Mouse (Mus musculus): ENCODE results near the gene Ptprn. TPM values are rescaled to one million over a fixed set of nuclear protein-coding genes. Genes with fewer than 3 reads are reported as not detected.
A peak's percentile ranks its signal among the peaks of the same experiment; 100 is the strongest.

Gene Ptprn
- polyA plus RNA-seq, 1 experiment from 2014 or later = 33.5 TPM

DNA sequence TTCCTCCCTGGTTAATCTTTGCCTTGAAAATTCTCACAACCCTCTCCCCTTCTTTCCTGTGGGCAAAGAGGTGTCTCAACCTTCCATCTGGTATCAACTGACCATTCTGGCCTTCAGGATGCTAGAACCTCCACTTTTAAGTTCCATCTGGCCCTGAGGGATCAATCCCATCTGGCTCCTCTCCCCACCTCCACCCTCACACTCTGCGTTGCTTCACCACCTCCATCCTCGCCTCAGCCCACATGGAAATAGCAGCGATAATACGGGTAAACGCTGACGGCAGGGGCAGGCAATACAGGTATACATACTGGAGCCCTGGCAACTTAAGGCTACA lies 46.4 kb downstream of the Ptprn start:
- H3K27me3 ChIP-seq = peaks cover 56% of the 10 kb centered on the region
- 3% methylated on average over 6 of the region's 6 CpGs for WGBS

DNA sequence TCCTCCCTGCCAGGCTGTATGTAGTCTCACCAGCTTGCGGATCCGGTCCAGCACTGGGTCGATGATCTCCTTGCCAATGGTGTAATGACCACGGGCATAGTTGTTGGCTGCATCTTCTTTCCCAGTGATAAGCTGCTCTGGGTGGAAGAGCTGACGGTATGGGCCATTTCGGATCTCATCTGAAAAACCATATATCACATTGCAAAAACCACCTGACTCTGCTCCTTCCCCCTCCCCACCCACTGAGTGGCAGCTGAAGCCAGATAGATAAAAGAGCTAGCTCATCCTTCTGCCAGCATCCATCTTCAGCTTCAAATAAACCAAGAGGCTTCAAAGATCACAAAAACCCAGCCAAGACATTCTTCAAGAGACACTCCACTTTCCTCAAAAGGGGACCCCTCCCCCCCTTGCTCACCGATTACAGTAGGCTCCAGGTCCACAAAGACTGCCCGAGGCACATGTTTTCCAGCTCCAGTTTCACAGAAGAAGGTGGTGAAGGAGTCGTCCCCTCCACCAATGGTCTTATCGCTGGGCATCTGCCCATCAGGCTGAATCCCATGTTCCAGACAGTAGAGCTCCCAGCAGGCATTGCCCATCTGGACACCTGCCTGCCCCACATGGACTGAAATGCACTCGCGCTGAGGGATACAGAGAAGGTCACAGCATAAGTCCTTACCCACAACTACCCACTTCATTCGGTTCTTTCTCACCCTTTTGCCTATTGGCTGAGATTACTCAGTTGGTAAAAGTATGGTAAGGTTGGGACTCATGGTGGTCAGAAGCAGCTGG lies 47.3 kb downstream of the Ptprn start:
- Histone ChIP-seq H3K9ac (no peak overlapping the region), H3K27me3 (peaks cover 48% of the 10 kb centered on the region), H3K9me3 (no peaks in the 10 kb centered on the region), H3K4me1 (replicated peaks) (peaks cover 38% of the 10 kb centered on the region), H3K27ac (replicated peaks) (no peak overlapping the region), H3K36me3 (peaks cover 18% of the 10 kb centered on the region), H3K4me2 (no peak overlapping the region), H3K4me3 (no peak overlapping the region)
- 76% methylated on average over 13 of the region's 13 CpGs for WGBS
- no peak for ATAC-seq (ENCODE audit: low FRiP score, low read depth)

More for the DNA sequence above, 46.4 kb downstream of the Ptprn start:
- Histone ChIP-seq H3K4me3 (0 out of 2 replicates have a peak overlapping the region, but pooled peaks have one; percentile 65), H3K9ac (no peak overlapping the region), H3K4me2 (peak overlapping the region; percentile 96), H3K27ac (replicated peaks) (no peak overlapping the region), H3K9me3 (no peaks in the 10 kb centered on the region), H3K4me1 (replicated peaks) (peaks cover 29% of the 10 kb centered on the region), H3K36me3 (peaks cover 18% of the 10 kb centered on the region)
- no peak for ATAC-seq (ENCODE audit: low FRiP score, low read depth)

DNA sequence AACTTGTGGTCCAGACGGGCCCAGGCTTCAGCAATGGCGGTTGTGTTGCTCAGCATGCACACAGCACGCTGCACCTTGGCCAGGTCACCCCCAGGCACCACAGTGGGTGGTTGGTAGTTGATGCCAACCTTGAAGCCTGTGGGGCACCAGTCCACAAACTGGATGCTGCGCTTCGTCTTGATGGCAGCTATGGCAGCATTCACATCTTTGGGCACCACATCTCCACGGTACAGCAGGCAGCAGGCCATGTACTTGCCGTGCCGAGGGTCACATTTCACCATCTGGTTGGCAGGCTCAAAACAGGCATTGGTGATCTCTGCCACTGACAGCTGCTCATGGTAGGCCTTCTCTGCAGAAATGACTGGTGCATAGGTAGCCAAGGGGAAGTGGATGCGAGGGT lies 48.5 kb downstream of the Ptprn start:
- Histone ChIP-seq H3K9ac (no peak overlapping the region), H3K4me3 (no peak overlapping the region), H3K27ac (replicated peaks) (no peak overlapping the region), H3K36me3 (peaks cover 18% of the 10 kb centered on the region), H3K4me1 (replicated peaks) (peaks cover 48% of the 10 kb centered on the region), H3K9me3 (no peaks in the 10 kb centered on the region), H3K4me2 (no peak overlapping the region), H3K27me3 (peaks cover 40% of the 10 kb centered on the region)
- no peak for ATAC-seq (ENCODE audit: low FRiP score, low read depth)
- WGBS = 94% methylated on average over 9 of the region's 9 CpGs

GRCm38 (mm10) chr1:75214886-75215285 lies 49.4 kb downstream of the Ptprn start:
- 75% methylated on average over 5 of the region's 5 CpGs for WGBS

DNA sequence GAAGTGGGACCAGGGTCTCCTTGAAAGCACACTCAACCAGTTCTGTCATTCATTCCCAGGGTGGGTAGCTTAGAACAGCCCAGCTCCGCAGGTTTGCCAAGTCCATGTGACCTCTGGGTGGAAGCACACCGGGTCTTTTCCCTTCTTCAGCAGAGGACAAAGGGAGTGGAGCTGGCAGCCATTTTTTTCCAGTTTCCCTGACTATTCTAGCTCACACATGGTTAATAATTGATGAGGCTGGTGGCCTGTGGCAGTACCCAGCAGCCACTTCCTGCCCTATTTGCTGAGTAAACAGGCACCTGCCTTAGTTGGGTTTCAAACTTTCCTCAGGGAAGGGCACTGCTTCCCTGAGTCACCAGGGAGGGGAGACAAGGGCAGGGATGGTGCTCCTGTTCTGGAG lies 49.9 kb downstream of the Ptprn start:
- WGBS = 83% methylated on average over 2 of the region's 2 CpGs
- Histone ChIP-seq H3K9me3 (no peaks in the 10 kb centered on the region), H3K9ac (no peak overlapping the region), H3K4me2 (no peak overlapping the region), H3K4me3 (no peak overlapping the region), H3K27ac (replicated peaks) (no peak overlapping the region), H3K27me3 (peaks cover 27% of the 10 kb centered on the region), H3K4me1 (replicated peaks) (peaks cover 50% of the 10 kb centered on the region), H3K36me3 (peaks cover 18% of the 10 kb centered on the region)
- ATAC-seq (ENCODE audit: low FRiP score, low read depth) = no peak

More at GRCm38 (mm10) chr1:75214886-75215285, 49.4 kb downstream of the Ptprn start:
- Histone ChIP-seq H3K4me1 (replicated peaks) (peaks cover 50% of the 10 kb centered on the region), H3K27me3 (peaks cover 31% of the 10 kb centered on the region), H3K4me2 (no peak overlapping the region), H3K9me3 (no peaks in the 10 kb centered on the region), H3K36me3 (peaks cover 18% of the 10 kb centered on the region), H3K9ac (no peak overlapping the region), H3K4me3 (no peak overlapping the region), H3K27ac (replicated peaks) (no peak overlapping the region)
- no peak for ATAC-seq (ENCODE audit: low FRiP score, low read depth)

DNA sequence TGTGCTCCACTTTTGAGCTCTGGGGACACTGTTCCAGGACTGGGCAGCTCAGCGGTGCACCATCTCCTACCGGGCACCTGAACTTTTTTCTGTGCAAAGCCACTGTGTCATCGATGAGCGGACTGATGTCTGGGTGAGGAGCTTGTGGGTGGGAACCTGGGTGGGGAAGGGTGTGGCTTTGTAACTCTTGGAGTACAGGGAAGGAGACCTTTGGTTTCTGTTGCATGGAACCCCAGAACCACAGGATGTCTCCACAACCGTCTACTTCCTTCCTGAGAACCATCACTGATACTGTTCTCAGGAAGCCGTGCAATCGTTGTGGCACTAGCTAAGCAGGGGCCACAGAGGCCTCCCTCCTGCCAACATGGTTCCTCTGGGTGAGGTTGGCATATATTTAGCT lies 51.2 kb downstream of the Ptprn start:
- no peak for ATAC-seq (ENCODE audit: low FRiP score, low read depth)
- peaks cover 18% of the 10 kb centered on the region for H3K36me3 ChIP-seq
- peaks cover 19% of the 10 kb centered on the region for H3K27me3 ChIP-seq
- H3K9me3 ChIP-seq = no peaks in the 10 kb centered on the region
- H3K4me2 ChIP-seq = no peak overlapping the region
- no peak overlapping the region for H3K9ac ChIP-seq
- H3K4me3 ChIP-seq = no peak overlapping the region
- no peak overlapping the region for H3K27ac ChIP-seq (replicated peaks)
- peaks cover 49% of the 10 kb centered on the region for H3K4me1 ChIP-seq (replicated peaks)
- whole genome bisulfite sequencing = 93% methylated on average over 7 of the region's 7 CpGs

DNA sequence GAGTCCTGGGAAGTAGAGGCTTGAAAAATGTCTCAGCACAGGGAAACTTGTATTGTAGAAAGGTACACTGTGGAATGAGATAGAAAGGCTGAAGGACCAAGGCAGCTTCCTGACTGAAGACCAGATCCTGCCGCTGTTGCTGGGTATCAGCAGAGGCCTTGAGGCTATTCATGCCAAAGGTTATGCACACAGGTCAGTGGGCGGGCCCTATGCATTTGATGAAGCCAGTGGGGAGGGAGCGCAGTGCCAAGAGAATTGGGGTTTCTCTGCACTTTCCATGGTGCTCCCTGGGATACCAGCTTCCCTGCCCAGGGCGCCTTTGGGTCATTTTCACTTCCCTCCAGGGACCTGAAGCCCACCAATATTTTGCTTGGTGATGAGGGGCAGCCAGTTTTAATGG lies 51.8 kb downstream of the Ptprn start:
- H3K27me3 ChIP-seq = peaks cover 15% of the 10 kb centered on the region
- H3K27ac ChIP-seq (replicated peaks) = no peak overlapping the region
- H3K4me2 ChIP-seq = no peak overlapping the region
- no peak for ATAC-seq (ENCODE audit: low FRiP score, low read depth)
- no peak overlapping the region for H3K4me3 ChIP-seq
- H3K36me3 ChIP-seq = peaks cover 18% of the 10 kb centered on the region
- H3K9me3 ChIP-seq = no peaks in the 10 kb centered on the region
- no peak overlapping the region for H3K9ac ChIP-seq
- peaks cover 48% of the 10 kb centered on the region for H3K4me1 ChIP-seq (replicated peaks)
- whole genome bisulfite sequencing = 82% methylated on average over 4 of the region's 4 CpGs

DNA sequence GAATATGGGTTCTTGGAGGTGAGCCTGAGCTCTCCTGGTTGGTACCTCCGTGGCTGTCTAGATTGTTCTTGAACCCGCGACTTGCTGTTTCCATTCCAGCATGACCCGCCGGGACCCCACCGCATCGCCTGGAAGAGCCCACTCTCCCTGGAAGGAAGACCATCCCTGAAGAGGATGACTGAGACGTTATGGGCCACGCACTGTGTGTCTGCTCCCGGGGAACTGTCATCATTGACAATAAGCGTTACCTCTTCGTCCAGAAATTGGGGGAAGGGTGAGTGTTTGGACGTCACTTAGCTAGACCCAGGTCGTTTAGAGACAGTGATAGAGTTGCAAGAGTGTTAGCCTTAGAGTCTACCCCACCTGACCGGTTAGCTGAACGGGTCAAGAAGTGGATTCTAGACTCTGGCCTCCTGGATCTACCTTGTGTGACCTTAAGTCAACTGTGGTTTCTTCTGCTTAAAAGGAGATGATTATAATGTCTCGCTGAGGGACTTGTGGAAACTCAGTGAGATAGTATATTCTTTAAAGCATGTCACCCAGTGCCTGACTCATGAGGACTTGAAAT lies 53.1 kb downstream of the Ptprn start:
- 0 out of 2 replicates have a peak, but pooled peaks cover 4% of the 10 kb centered on the region for H3K27me3 ChIP-seq
- H3K9me3 ChIP-seq = no peaks in the 10 kb centered on the region
- H3K27ac ChIP-seq (replicated peaks) = peak overlapping the region; percentile 47; the same call in 1 of the 2 replicates
- peak overlapping the region; percentile 97 for H3K9ac ChIP-seq
- H3K4me3 ChIP-seq = peak overlapping the region; percentile 92
- peaks cover 18% of the 10 kb centered on the region for H3K36me3 ChIP-seq
- 15% methylated on average over 17 of the region's 17 CpGs for WGBS
- peaks cover 48% of the 10 kb centered on the region for H3K4me1 ChIP-seq (replicated peaks)
- peak overlapping the region; percentile 96 for H3K4me2 ChIP-seq
- peak; percentile 31 for ATAC-seq (ENCODE audit: low FRiP score, low read depth)

DNA sequence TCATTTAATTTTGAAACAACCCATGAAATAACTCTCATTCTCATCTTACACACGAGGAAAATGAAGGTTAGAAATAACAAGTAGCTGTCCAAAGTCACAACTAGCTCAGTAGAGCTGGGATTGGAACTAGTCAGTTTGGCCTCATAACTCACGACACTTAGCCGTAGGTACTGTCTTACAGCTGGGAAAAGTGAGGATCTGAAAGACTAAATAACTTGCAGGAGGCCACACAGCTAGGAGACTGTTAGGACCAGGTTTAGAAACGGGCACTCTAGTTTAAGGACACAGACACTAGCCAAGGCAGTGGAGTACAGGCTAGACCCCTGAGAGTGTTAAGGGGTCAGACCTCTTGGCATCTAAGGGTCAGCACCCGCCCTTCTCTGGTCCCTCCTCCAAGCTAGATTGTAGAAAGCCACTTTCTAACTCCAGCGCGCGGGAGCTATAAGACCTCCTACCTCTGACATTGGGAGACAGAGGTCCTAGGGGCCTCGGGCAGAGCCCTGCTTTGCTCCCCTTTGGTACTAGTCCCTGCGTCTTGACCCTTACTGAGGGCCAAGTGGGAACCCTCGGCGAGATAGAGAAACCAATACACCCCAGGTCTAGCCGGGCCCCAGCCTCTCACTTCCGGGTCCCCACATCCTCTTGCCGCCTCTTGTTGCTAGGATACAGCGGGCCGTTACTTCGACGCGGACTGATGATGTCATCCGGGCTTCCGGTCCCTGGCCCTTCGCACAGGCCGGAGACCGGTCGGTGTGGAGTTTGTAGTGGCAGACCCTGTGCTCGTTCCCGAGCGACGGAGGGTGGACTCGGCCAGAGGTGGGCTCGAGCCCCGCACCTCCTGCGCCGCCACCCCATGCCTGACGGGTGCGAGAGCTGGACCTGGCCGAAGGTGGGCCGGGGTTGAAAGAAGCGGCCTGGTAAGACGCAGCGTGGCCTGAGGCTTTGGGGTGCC lies 53.9 kb downstream of the Ptprn start, which contains the start of the genes Glb1l and Stk16:
Gene Glb1l, minus strand, starts transcription at position 678 of the 952 bp plus-strand sequence.
Gene Stk16, plus strand, starts transcription at position 703 of the 952 bp plus-strand sequence.
- peak; percentile 94 for ATAC-seq (ENCODE audit: low FRiP score, low read depth)
- Histone ChIP-seq H3K27me3 (no peaks in the 10 kb centered on the region), H3K9me3 (no peaks in the 10 kb centered on the region), H3K4me2 (peak within 1 kb of the TSS; percentile 96), H3K4me1 (replicated peaks) (peaks cover 48% of the 10 kb centered on the region), H3K9ac (peak within 1 kb of the TSS; percentile 97), H3K27ac (replicated peaks) (peak within 1 kb of the TSS; percentile 47; the same call in 1 of the 2 replicates), H3K36me3 (peaks cover 18% of the 10 kb centered on the region), H3K4me3 (peak within 1 kb of the TSS; percentile 92)
- 5% methylated on average over 42 of the region's 42 CpGs for WGBS

- 14% methylated on average over 34 of the region's 34 CpGs for WGBS
Measured at GRCm38 (mm10) chr1:75208967-75209678, 55.2 kb downstream of the Ptprn start.

DNA sequence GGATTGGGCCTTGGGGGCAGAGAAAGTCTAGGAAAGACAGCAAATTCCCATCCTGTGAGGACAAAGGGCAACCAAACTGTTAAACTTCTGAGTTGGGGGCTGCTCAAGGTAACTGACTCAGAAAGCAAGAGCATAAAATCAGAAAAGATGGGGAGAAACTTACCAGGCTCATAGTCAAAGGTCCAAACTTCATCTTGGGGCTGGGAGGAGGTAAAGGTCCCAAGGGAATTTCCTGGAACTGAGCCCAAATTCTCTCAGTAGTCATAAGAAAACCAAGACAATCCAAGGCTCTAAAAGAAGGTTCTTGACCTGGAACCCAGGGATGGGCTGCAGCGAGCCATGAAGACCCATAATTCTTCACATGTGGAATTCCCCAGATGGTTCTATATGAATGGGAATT lies 63.1 kb downstream of the Ptprn start:
- 96% methylated on average over 1 of the region's 1 CpGs for WGBS
- Histone ChIP-seq H3K36me3 (peaks cover 25% of the 10 kb centered on the region), H3K27me3 (no peaks in the 10 kb centered on the region), H3K9ac (no peak overlapping the region), H3K4me2 (no peak overlapping the region), H3K27ac (replicated peaks) (no peak overlapping the region), H3K9me3 (no peaks in the 10 kb centered on the region), H3K4me3 (no peak overlapping the region), H3K4me1 (replicated peaks) (no peaks in the 10 kb centered on the region)
- no peak for ATAC-seq (ENCODE audit: low FRiP score, low read depth)

More at GRCm38 (mm10) chr1:75208967-75209678, 55.2 kb downstream of the Ptprn start:
- peaks cover 10% of the 10 kb centered on the region for H3K36me3 ChIP-seq
- H3K9me3 ChIP-seq = no peaks in the 10 kb centered on the region
- no peak for ATAC-seq (ENCODE audit: low FRiP score, low read depth)
- H3K27ac ChIP-seq (replicated peaks) = no peak overlapping the region; the same call in 1 of the 2 replicates
- peak overlapping the region; percentile 31 for H3K9ac ChIP-seq
- peak overlapping the region; percentile 92 for H3K4me3 ChIP-seq
- H3K4me1 ChIP-seq (replicated peaks) = peaks cover 48% of the 10 kb centered on the region
- H3K27me3 ChIP-seq = no peaks in the 10 kb centered on the region
- peak overlapping the region; percentile 96 for H3K4me2 ChIP-seq

Data from hindbrain, embryonic 15.5 days (tissue).